Mouse (Mus musculus): Measurements from ENCODE around the gene Tab1.

DNA sequence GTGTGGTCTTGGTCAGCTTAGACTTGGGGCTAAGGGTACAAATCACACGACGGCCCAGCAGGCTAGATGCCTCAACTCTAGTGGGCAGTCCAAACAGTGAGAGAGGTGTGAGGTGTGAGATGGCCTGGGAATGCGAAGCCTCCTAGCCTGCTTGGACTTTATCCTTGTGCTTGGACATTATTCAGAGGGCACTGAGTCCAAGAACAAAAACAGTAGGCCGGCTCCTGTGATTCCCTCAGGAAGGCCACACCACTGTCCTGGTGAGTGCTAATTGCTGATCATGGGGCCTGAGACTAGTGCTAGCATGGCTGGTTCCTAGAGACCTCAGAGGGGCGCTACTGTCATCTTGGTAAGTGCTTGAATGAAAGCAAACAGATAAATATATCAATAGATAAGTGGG, 56.0 kb downstream of the Tab1 start:
- TF ChIP-seq CTCF (IDR thresholded peaks at IDR 0.05; ENCODE audit: borderline replicate concordance, control insufficient read depth, extremely low read depth, insufficient read depth, low read length, poor library complexity) (no peak), POLR2A (IDR thresholded peaks at IDR 0.05; ENCODE audit: control insufficient read depth, extremely low read depth, insufficient read depth, low read length, poor library complexity) (no peak)

Data from thymus, adult 2 months (tissue).